Mouse (Mus musculus): ENCODE data around the gene Cenpb. TPM values are rescaled to one million over a fixed set of nuclear protein-coding genes. Genes with fewer than 3 reads are reported as not detected.

The Cenpb gene
- total and polyA plus RNA-seq, 2 experiments from 2014 or later: 7.8 to 62.9 TPM

DNA sequence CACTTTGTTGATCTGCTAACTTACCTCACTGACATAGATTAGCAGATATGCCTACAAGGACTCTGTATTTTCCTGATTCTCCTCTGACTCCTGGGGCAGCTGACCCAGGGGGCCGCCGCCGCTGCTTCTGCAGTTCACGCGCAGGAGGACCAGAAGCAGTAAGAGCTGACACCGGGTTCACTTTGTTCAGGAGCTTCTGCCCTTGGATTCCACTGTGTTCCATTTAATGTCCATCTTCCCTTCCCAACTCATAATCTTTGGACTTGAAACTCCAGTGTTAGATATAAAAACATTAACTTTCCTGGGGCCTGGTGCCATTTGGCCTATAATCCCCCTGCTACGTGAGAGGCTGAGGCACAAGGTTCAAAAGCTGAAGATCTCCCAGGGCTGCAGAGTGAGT lies 15.9 kb downstream of the Cenpb start:
- Histone ChIP-seq H3K27me3 (ENCODE audit: control insufficient read depth, insufficient read depth, low read length) (no peaks in the 10 kb centered on the region), H3K4me2 (ENCODE audit: low read depth, low read length) (no peak overlapping the region), H3K9me3 (replicated peaks; ENCODE audit: control insufficient read depth, low read length) (no peaks in the 10 kb centered on the region), H3K36me3 (replicated peaks; ENCODE audit: control insufficient read depth, insufficient read depth, low read length) (no peaks in the 10 kb centered on the region), H3K4me3 (ENCODE audit: low read depth, low read length) (no peak overlapping the region), H3K27ac (ENCODE audit: low read depth) (no peak overlapping the region), H3K4me1 (ENCODE audit: control insufficient read depth, insufficient read depth) (peaks cover 6% of the 10 kb centered on the region; the same call in 1 of the 2 replicates), H3K9ac (replicated peaks; ENCODE audit: low read depth, low read length) (no peak overlapping the region)
- TF ChIP-seq CTCF (IDR thresholded peaks at IDR 0.05; ENCODE audit: low read depth) (no peak), EP300 (IDR thresholded peaks at IDR 0.05; ENCODE audit: low read depth) (no peak)
- no peak for DNase-seq (ENCODE audit: low spot score)
- 67% methylated on average over 7 of the region's 7 CpGs for WGBS
- ATAC-seq (ENCODE audit: insufficient read depth, low read depth): no peak

DNA sequence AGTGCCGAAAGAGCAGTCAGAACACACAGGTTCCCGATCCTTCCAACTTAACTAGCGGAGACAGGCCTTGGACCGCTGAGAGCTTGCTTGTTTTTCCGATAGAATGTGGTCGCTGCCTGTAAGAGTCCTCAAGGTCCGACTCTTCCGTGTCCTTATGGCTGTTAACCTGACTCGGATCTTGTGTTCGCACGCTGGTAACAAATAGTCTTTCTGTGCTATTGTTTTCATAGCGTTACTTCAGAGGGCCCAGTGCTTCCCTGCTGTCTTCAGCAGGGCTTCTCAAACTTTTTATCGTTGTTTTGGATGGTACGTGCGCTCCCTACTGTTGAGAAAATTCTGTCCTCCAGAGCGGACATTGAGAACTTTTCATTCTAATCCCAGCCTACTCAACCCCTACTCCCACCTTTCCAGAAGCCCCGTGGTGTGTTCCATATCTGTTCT lies 19.2 kb downstream of the Cenpb start:
- H3K9me3 ChIP-seq (replicated peaks; ENCODE audit: control insufficient read depth, low read length): no peaks in the 10 kb centered on the region
- peak overlapping the region; percentile 99 for H3K4me2 ChIP-seq (ENCODE audit: low read depth, low read length)
- under 1% methylated on average over 17 of the region's 17 CpGs for WGBS
- 0 out of 2 replicates have a peak, but pooled peaks cover 1% of the 10 kb centered on the region for H3K36me3 ChIP-seq (replicated peaks; ENCODE audit: control insufficient read depth, insufficient read depth, low read length)
- H3K4me1 ChIP-seq (ENCODE audit: control insufficient read depth, insufficient read depth): peaks cover 7% of the 10 kb centered on the region; the same call in 1 of the 2 replicates
- peak; percentile 57 for DNase-seq (ENCODE audit: low spot score)
- no peaks in the 10 kb centered on the region for H3K27me3 ChIP-seq (ENCODE audit: control insufficient read depth, insufficient read depth, low read length)
- no peak for TF ChIP-seq EP300 (IDR thresholded peaks at IDR 0.05; ENCODE audit: low read depth)
- peak; percentile 49 for TF ChIP-seq CTCF (IDR thresholded peaks at IDR 0.05; ENCODE audit: low read depth)
- peak; percentile 7 for ATAC-seq (ENCODE audit: insufficient read depth, low read depth)
- peak overlapping the region; percentile 70 for H3K4me3 ChIP-seq (ENCODE audit: low read depth, low read length)
- H3K27ac ChIP-seq (ENCODE audit: low read depth): peak overlapping the region; percentile 84
- peak overlapping the region; percentile 62 for H3K9ac ChIP-seq (replicated peaks; ENCODE audit: low read depth, low read length)

DNA sequence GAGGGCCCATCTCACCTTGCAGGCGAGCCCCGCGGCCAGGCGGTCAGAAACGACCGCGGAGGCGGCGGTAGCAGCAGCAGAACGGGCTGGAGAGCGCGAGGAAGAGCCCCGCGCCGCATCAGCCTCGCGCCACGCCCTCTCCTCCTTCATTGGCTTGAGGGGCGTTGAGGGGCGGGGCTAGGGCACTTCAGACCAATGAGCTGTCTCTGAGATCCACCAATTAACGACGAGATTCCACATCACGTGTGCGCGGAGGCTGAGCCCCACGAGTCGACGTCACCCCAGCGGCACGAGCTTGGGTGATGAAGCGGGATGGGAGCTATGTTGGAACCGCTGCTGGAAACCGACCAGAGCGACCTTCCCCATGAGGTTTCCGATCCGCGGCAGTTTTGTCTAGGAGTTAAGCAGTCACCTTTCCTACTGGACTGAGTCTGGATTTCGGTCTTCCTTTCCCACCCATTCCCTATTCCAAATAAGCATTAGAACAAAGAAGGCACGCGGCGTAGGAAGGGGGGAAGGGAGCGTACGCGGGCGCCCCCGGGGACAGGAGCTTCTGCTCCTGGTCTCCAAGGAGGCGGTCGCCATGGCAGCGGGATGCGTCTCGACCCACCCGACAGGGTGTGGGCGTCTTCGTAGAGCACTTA lies 19.8 kb downstream of the Cenpb start, which contains the start of gene 1700037H04Rik:
1700037H04Rik (minus strand) TSS at position 144 of the 644 bp plus-strand sequence.
- peak within 1 kb of the TSS; percentile 70 for H3K4me3 ChIP-seq (ENCODE audit: low read depth, low read length)
- peak within 1 kb of the TSS; percentile 99 for H3K4me2 ChIP-seq (ENCODE audit: low read depth, low read length)
- peaks cover 8% of the 10 kb centered on the region; the same call in 1 of the 2 replicates for H3K36me3 ChIP-seq (replicated peaks; ENCODE audit: control insufficient read depth, insufficient read depth, low read length)
- H3K9me3 ChIP-seq (replicated peaks; ENCODE audit: control insufficient read depth, low read length): no peaks in the 10 kb centered on the region
- ATAC-seq (ENCODE audit: insufficient read depth, low read depth) (peak; percentile 98), DNase-seq (ENCODE audit: low spot score) (peak; percentile 99)
- H3K9ac ChIP-seq (replicated peaks; ENCODE audit: low read depth, low read length): peak within 1 kb of the TSS; percentile 71
- H3K4me1 ChIP-seq (ENCODE audit: control insufficient read depth, insufficient read depth): peaks cover 7% of the 10 kb centered on the region; the same call in 1 of the 2 replicates
- H3K27ac ChIP-seq (ENCODE audit: low read depth): peak within 1 kb of the TSS; percentile 84
- TF ChIP-seq CTCF (IDR thresholded peaks at IDR 0.05; ENCODE audit: low read depth) (no peak), EP300 (IDR thresholded peaks at IDR 0.05; ENCODE audit: low read depth) (no peak)
- H3K27me3 ChIP-seq (ENCODE audit: control insufficient read depth, insufficient read depth, low read length): no peaks in the 10 kb centered on the region
- 0% methylated on average over 52 of the region's 54 CpGs for WGBS

- Histone ChIP-seq H3K4me2 (ENCODE audit: low read depth, low read length) (peak overlapping the region; percentile 99), H3K9ac (replicated peaks; ENCODE audit: low read depth, low read length) (peak overlapping the region; percentile 71), H3K9me3 (replicated peaks; ENCODE audit: control insufficient read depth, low read length) (no peaks in the 10 kb centered on the region), H3K36me3 (replicated peaks; ENCODE audit: control insufficient read depth, insufficient read depth, low read length) (peaks cover 10% of the 10 kb centered on the region; the same call in 1 of the 2 replicates), H3K4me3 (ENCODE audit: low read depth, low read length) (peak overlapping the region; percentile 70), H3K27ac (ENCODE audit: low read depth) (peak overlapping the region; percentile 63), H3K27me3 (ENCODE audit: control insufficient read depth, insufficient read depth, low read length) (no peaks in the 10 kb centered on the region), H3K4me1 (ENCODE audit: control insufficient read depth, insufficient read depth) (peaks cover 7% of the 10 kb centered on the region; the same call in 1 of the 2 replicates)
- WGBS: 1% methylated on average over 18 of the region's 18 CpGs
- ATAC-seq (ENCODE audit: insufficient read depth, low read depth) (peak; percentile 30), DNase-seq (ENCODE audit: low spot score) (peak; percentile 47)
- no peak for TF ChIP-seq CTCF (IDR thresholded peaks at IDR 0.05; ENCODE audit: low read depth)
- TF ChIP-seq EP300 (IDR thresholded peaks at IDR 0.05; ENCODE audit: low read depth): no peak
Measured at GRCm38 (mm10) chr2:131159491-131159910, 20.4 kb downstream of the Cenpb start.

DNA sequence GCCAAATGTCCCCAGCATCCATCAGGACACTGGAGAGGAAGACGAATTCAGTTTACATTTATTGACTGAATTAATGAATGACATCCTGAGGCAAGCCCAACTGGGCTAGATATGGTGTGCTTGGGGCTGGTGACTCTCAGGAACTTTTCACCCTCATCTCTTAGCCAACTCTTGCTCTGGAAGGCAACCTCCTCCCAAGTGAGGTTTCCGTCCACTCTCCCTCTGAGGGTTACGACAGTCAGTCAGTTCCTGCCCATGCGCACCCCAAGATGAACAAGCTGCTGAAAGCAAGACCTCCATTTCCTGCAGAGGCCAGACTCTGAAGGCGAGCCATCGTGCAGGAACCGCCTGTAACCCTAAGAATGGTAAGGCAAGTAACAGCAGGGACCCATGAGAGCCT lies 22.9 kb downstream of the Cenpb start:
- no peak overlapping the region for H3K9ac ChIP-seq (replicated peaks; ENCODE audit: low read depth, low read length)
- no peak overlapping the region for H3K4me3 ChIP-seq (ENCODE audit: low read depth, low read length)
- H3K4me1 ChIP-seq (ENCODE audit: control insufficient read depth, insufficient read depth): peaks cover 7% of the 10 kb centered on the region; the same call in 1 of the 2 replicates
- H3K9me3 ChIP-seq (replicated peaks; ENCODE audit: control insufficient read depth, low read length): no peaks in the 10 kb centered on the region
- WGBS: 85% methylated on average over 7 of the region's 7 CpGs
- no peak for TF ChIP-seq EP300 (IDR thresholded peaks at IDR 0.05; ENCODE audit: low read depth)
- TF ChIP-seq CTCF (IDR thresholded peaks at IDR 0.05; ENCODE audit: low read depth): no peak
- H3K36me3 ChIP-seq (replicated peaks; ENCODE audit: control insufficient read depth, insufficient read depth, low read length): peaks cover 15% of the 10 kb centered on the region
- H3K27me3 ChIP-seq (ENCODE audit: control insufficient read depth, insufficient read depth, low read length): no peaks in the 10 kb centered on the region
- ATAC-seq (ENCODE audit: insufficient read depth, low read depth): no peak
- DNase-seq (ENCODE audit: low spot score): no peak
- no peak overlapping the region for H3K4me2 ChIP-seq (ENCODE audit: low read depth, low read length)
- H3K27ac ChIP-seq (ENCODE audit: low read depth): no peak overlapping the region

Data from heart, postnatal 0 days (tissue).